Mouse (Mus musculus) embryonic fibroblast, embryonic 13.5 days (primary cell): ENCODE measurements around the gene Haus5.

ENCODE experiments used
- CTCF ChIP-seq: IDR thresholded peaks from 2 replicates; pipeline ENCODE4 v1.5.1; 2011; ENCODE audit warnings: mild to moderate bottlenecking, control low read depth, low read length, moderate library complexity, borderline replicate concordance; ENCODE audit not compliant: insufficient read depth
- POLR2A ChIP-seq: IDR thresholded peaks from 2 replicates; pipeline ENCODE4 v1.6.1; 2011; ENCODE audit warnings: low read depth, mild to moderate bottlenecking, control low read depth, low read length, moderate library complexity

DNA sequence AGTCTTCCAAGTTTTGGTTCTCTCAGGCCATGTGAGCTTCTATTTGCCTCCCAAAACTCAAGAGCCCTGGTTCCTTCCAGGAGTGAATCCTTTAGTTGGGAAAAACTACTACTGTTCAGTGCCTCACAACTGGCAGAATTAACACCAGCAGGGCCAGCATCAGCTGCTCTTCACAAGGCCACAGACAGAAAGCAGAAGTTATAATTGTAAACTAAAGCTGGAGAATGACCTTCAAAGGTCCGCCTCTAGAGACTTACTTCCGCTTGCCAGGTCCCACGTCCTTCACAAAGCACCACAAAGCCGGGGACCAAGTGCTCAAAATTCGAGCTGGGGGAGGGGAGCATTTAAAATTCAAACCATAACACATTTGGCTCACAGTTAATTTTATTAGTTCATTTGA is 33.3 kb upstream of the Haus5 start:
- no peak for TF ChIP-seq POLR2A
- no peak for TF ChIP-seq CTCF
